24 mouse cellular contexts compared by ENCODE assay signal in the genomic region with DNA sequence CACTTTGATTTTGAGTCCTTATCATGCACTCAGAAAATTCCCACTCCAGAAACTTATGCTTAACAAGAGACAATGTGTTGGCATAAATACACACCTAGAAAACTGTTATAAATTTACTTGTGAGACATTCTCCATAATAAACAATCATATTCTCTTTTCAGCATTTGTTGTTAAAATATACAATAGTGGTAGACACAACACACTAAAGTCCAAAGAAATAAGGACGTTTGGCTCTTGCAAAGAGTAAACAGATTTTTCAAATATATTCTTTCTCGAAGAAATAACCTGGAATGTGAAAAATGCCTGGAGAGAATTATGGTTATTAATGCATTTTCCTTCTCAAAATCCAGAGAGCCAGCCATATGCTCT.
DNase-seq lines count a peak whose midpoint lies in the region; ATAC-seq and TF ChIP-seq lines count a peak whose summit lies in the region.
"Had no signal": no experiment of that assay in that cellular context is flagged by ENCODE, and none has a peak within 500 bp of the region (broad histone marks: within the 10 kb centered on the region; RNA-seq: fewer than 3 reads in every experiment).

No protein-coding gene starts in this region.

- H3K4me2 ChIP-seq in forebrain, embryonic 13.5 days: no peak overlapping the region; the same call in 1 of the 2 replicates
- H3K4me2 ChIP-seq in midbrain, embryonic 12.5 days (replicated peaks): no peak overlapping the region
- H3K4me2 ChIP-seq in midbrain, postnatal 0 days (ENCODE audit: low read depth, low read length, poor library complexity, severe bottlenecking): no peak overlapping the region
- 0 out of 2 replicates have a peak overlapping the region, but pooled peaks have one; percentile 32 for H3K4me2 ChIP-seq in embryonic facial prominence, embryonic 13.5 days
- no peak overlapping the region for H3K4me2 ChIP-seq in forebrain, embryonic 16.5 days (ENCODE audit: low read length)
- H3K4me2 ChIP-seq: heart, embryonic 13.5 days; hindbrain, embryonic 12.5 days; limb, embryonic 13.5 days; liver, embryonic 11.5 days; lung, embryonic 15.5 days; midbrain, embryonic 11.5 days had no signal

- H3K9me3 ChIP-seq in forebrain, embryonic 13.5 days (replicated peaks): no peaks in the 10 kb centered on the region
- H3K9me3 ChIP-seq in forebrain, embryonic 10.5 days: no peaks in the 10 kb centered on the region
- H3K9me3 ChIP-seq in midbrain, embryonic 12.5 days: no peaks in the 10 kb centered on the region
- H3K9me3 ChIP-seq in midbrain, postnatal 0 days (ENCODE audit: low read length): no peaks in the 10 kb centered on the region
- no peaks in the 10 kb centered on the region for H3K9me3 ChIP-seq in embryonic facial prominence, embryonic 13.5 days
- no peaks in the 10 kb centered on the region for H3K9me3 ChIP-seq in forebrain, embryonic 16.5 days (ENCODE audit: control insufficient read depth, low read length)
- H3K9me3 ChIP-seq: G1E; heart, embryonic 13.5 days; hindbrain, embryonic 12.5 days; limb, embryonic 13.5 days; lung, embryonic 15.5 days had no signal

- no peak for TF ChIP-seq CTCF in midbrain, postnatal 0 days (IDR thresholded peaks at IDR 0.05)

- 61% methylated on average over 2 of the region's 2 CpGs for WGBS in forebrain, embryonic 13.5 days
- 62% methylated on average over 2 of the region's 2 CpGs for WGBS in forebrain, embryonic 10.5 days
- WGBS in midbrain, embryonic 12.5 days: 69% methylated on average over 2 of the region's 2 CpGs
- 48% methylated on average over 2 of the region's 2 CpGs for WGBS in midbrain, postnatal 0 days
- 10% methylated on average over 2 of the region's 2 CpGs for WGBS in embryonic facial prominence, embryonic 13.5 days
- WGBS in forebrain, embryonic 16.5 days: 19% methylated on average over 2 of the region's 2 CpGs

- H3K36me3 ChIP-seq in forebrain, embryonic 13.5 days (ENCODE audit: poor library complexity, severe bottlenecking): no peaks in the 10 kb centered on the region
- no peaks in the 10 kb centered on the region for H3K36me3 ChIP-seq in forebrain, embryonic 10.5 days (replicated peaks)
- no peaks in the 10 kb centered on the region for H3K36me3 ChIP-seq in midbrain, embryonic 12.5 days
- no peaks in the 10 kb centered on the region for H3K36me3 ChIP-seq in midbrain, postnatal 0 days (ENCODE audit: insufficient read depth, low read length)
- no peaks in the 10 kb centered on the region for H3K36me3 ChIP-seq in embryonic facial prominence, embryonic 13.5 days
- no peaks in the 10 kb centered on the region for H3K36me3 ChIP-seq in forebrain, embryonic 16.5 days (ENCODE audit: control insufficient read depth, insufficient read depth)
- H3K36me3 ChIP-seq: G1E; heart, embryonic 13.5 days; hindbrain, embryonic 12.5 days; limb, embryonic 13.5 days; lung, embryonic 15.5 days had no signal

- no peak overlapping the region for H3K4me3 ChIP-seq in forebrain, embryonic 13.5 days
- H3K4me3 ChIP-seq in forebrain, embryonic 10.5 days: no peak overlapping the region
- no peak overlapping the region for H3K4me3 ChIP-seq in midbrain, embryonic 12.5 days
- no peak overlapping the region for H3K4me3 ChIP-seq in midbrain, postnatal 0 days (ENCODE audit: low read depth, low read length)
- no peak overlapping the region for H3K4me3 ChIP-seq in embryonic facial prominence, embryonic 13.5 days
- no peak overlapping the region for H3K4me3 ChIP-seq in forebrain, embryonic 16.5 days (replicated peaks; ENCODE audit: low read length)
- H3K4me3 ChIP-seq: heart, embryonic 13.5 days; hindbrain, embryonic 12.5 days; limb, embryonic 13.5 days; lung, embryonic 15.5 days had no signal

- no peaks in the 10 kb centered on the region for H3K27me3 ChIP-seq in forebrain, embryonic 13.5 days
- no peaks in the 10 kb centered on the region for H3K27me3 ChIP-seq in forebrain, embryonic 10.5 days (ENCODE audit: poor library complexity, severe bottlenecking)
- H3K27me3 ChIP-seq in midbrain, embryonic 12.5 days: no peaks in the 10 kb centered on the region
- no peaks in the 10 kb centered on the region for H3K27me3 ChIP-seq in midbrain, postnatal 0 days (ENCODE audit: insufficient read depth, low read length)
- no peaks in the 10 kb centered on the region for H3K27me3 ChIP-seq in embryonic facial prominence, embryonic 13.5 days
- H3K27me3 ChIP-seq in forebrain, embryonic 16.5 days (replicated peaks; ENCODE audit: control insufficient read depth, insufficient read depth, low read length): no peaks in the 10 kb centered on the region
- H3K27me3 ChIP-seq: heart, embryonic 13.5 days; hindbrain, embryonic 12.5 days; limb, embryonic 13.5 days; lung, embryonic 15.5 days had no signal

- no peak overlapping the region for H3K9ac ChIP-seq in forebrain, embryonic 13.5 days
- H3K9ac ChIP-seq in midbrain, embryonic 12.5 days (replicated peaks): no peak overlapping the region
- H3K9ac ChIP-seq in midbrain, postnatal 0 days (replicated peaks; ENCODE audit: low read length, poor library complexity, severe bottlenecking): no peak overlapping the region
- no peak overlapping the region for H3K9ac ChIP-seq in embryonic facial prominence, embryonic 13.5 days
- H3K9ac ChIP-seq in forebrain, embryonic 16.5 days (replicated peaks; ENCODE audit: low read depth, low read length): no peak overlapping the region
- H3K9ac ChIP-seq: heart, embryonic 13.5 days; hindbrain, embryonic 12.5 days; limb, embryonic 13.5 days; lung, embryonic 15.5 days had no signal

- peaks cover 13% of the 10 kb centered on the region for H3K4me1 ChIP-seq in forebrain, embryonic 13.5 days
- peaks cover 17% of the 10 kb centered on the region for H3K4me1 ChIP-seq in forebrain, embryonic 10.5 days
- H3K4me1 ChIP-seq in midbrain, embryonic 12.5 days: peaks cover 8% of the 10 kb centered on the region
- H3K4me1 ChIP-seq in midbrain, postnatal 0 days (ENCODE audit: insufficient read depth, low read length): no peaks in the 10 kb centered on the region
- peaks cover 30% of the 10 kb centered on the region for H3K4me1 ChIP-seq in embryonic facial prominence, embryonic 13.5 days
- peaks cover 16% of the 10 kb centered on the region for H3K4me1 ChIP-seq in forebrain, embryonic 16.5 days (replicated peaks; ENCODE audit: control insufficient read depth, insufficient read depth, low read length)
- H3K4me1 ChIP-seq: heart, embryonic 13.5 days; lung, embryonic 15.5 days had no signal

- peak; percentile 62 for ATAC-seq in forebrain, embryonic 13.5 days
- no peak for ATAC-seq in midbrain, embryonic 12.5 days (ENCODE audit: low FRiP score, low read depth)
- ATAC-seq in midbrain, postnatal 0 days (ENCODE audit: low FRiP score): no peak
- ATAC-seq in embryonic facial prominence, embryonic 13.5 days (ENCODE audit: insufficient number of reproducible peaks, insufficient read depth, low FRiP score, low TSS enrichment, low read depth): no peak
- ATAC-seq in forebrain, embryonic 16.5 days: no peak; the same call in 1 of the 2 replicates

- DNase-seq in forebrain, embryonic 10.5 days (ENCODE audit: extremely low spot score, low spot score): no peak
- no peak for DNase-seq in midbrain, postnatal 0 days (ENCODE audit: low spot score)
- DNase-seq in ovary, postnatal 14 days (ENCODE audit: low spot score): no peak
- DNase-seq in thymus, adult 18-20 months: no peak
- DNase-seq: adrenal gland, adult 8-10 months; cerebellum, adult 2 months; cerebellum, postnatal 25 days; heart, postnatal 10 days; kidney, adult 11 months; kidney, postnatal 14 days; right cerebral cortex, adult 18-20 months; thymus, adult 2 months had no signal

- peak overlapping the region; percentile 57; the same call in 1 of the 2 replicates for H3K27ac ChIP-seq in forebrain, embryonic 13.5 days
- no peak overlapping the region for H3K27ac ChIP-seq in forebrain, embryonic 10.5 days
- H3K27ac ChIP-seq in midbrain, embryonic 12.5 days (replicated peaks): 0 out of 2 replicates have a peak overlapping the region, but pooled peaks have one; percentile 20
- no peak overlapping the region for H3K27ac ChIP-seq in midbrain, postnatal 0 days (ENCODE audit: low read depth, low read length)
- peak overlapping the region; percentile 92 for H3K27ac ChIP-seq in embryonic facial prominence, embryonic 13.5 days
- peak overlapping the region; percentile 56 for H3K27ac ChIP-seq in forebrain, embryonic 16.5 days (ENCODE audit: low read length)
- H3K27ac ChIP-seq: heart, embryonic 13.5 days; limb, embryonic 13.5 days; lung, embryonic 15.5 days; stomach, postnatal 0 days had no signal

Comparison
In these comparisons a context has a peak if more than half of its experiments do, and no peak if none do; other contexts are left out.
1. H3K27ac ChIP-seq: peak in forebrain, embryonic 13.5 days (single experiment), midbrain, embryonic 12.5 days (single experiment), embryonic facial prominence, embryonic 13.5 days (single experiment) and forebrain, embryonic 16.5 days (single experiment); none in forebrain, embryonic 10.5 days (single experiment) and midbrain, postnatal 0 days (single experiment).